Mouse (Mus musculus) CH12.LX (cell line): ENCODE measurements around the gene Ptprm.

Source experiments
- CHD1 ChIP-seq: IDR thresholded peaks from 2 replicates; pipeline ENCODE4 v1.6.1; 2012; ENCODE audit warnings: low read depth, low read length, improper control_type of control experiment, inconsistent platforms
- CTCF ChIP-seq, 2 experiments: IDR thresholded peaks in 1 of 2; conservative IDR thresholded peaks in 1 of 2; 2 replicates each; pipeline ENCODE4 v1.5.1; 2011 to 2012; ENCODE audit warnings: low read depth in 2 of 2, low read length in 2 of 2, improper control_type of control experiment in 1 of 2, inconsistent platforms in 1 of 2, mild to moderate bottlenecking in 1 of 2, moderate library complexity in 1 of 2
- EP300 ChIP-seq: IDR thresholded peaks from 2 replicates; pipeline ENCODE4 v1.6.1; 2011; ENCODE audit warnings: low read length, improper control_type of control experiment
- JUND ChIP-seq: conservative IDR thresholded peaks from 2 replicates; pipeline ENCODE4 v1.6.1; 2011; ENCODE audit warnings: low read depth, low read length, improper control_type of control experiment
- MAZ ChIP-seq: IDR thresholded peaks from 2 replicates; pipeline ENCODE4 v1.6.1; 2012; ENCODE audit warnings: low read depth, mild to moderate bottlenecking, inconsistent platforms, low read length, improper control_type of control experiment, moderate library complexity
- POLR2A ChIP-seq: IDR thresholded peaks from 2 replicates; pipeline ENCODE4 v1.6.1; 2011; ENCODE audit warnings: low read depth, mild to moderate bottlenecking, improper control_type of control experiment, low read length
- POLR2AphosphoS2 ChIP-seq: IDR thresholded peaks from 2 replicates; pipeline ENCODE4 v1.6.1; 2011; ENCODE audit warnings: low read depth, low read length, improper control_type of control experiment
- RAD21 ChIP-seq: IDR thresholded peaks from 2 replicates; pipeline ENCODE4 v1.6.1; 2011; ENCODE audit warnings: low read depth, mild to moderate bottlenecking, low read length, improper control_type of control experiment, moderate library complexity
- TCF12 ChIP-seq: IDR thresholded peaks from 2 replicates; pipeline ENCODE4 v1.6.1; 2014; ENCODE audit warnings: low read depth, mild to moderate bottlenecking, inconsistent platforms, low read length, improper control_type of control experiment
- USF1 ChIP-seq: IDR thresholded peaks from 2 replicates; pipeline ENCODE4 v1.6.1; 2014; ENCODE audit warnings: low read depth, mild to moderate bottlenecking, inconsistent platforms, low read length, improper control_type of control experiment
- ZC3H11A ChIP-seq: IDR thresholded peaks from 2 replicates; pipeline ENCODE4 v1.6.1; 2012; ENCODE audit warnings: low read depth, mild to moderate bottlenecking, inconsistent platforms, low read length, improper control_type of control experiment
- ZKSCAN1 ChIP-seq: IDR thresholded peaks from 2 replicates; pipeline ENCODE4 v1.6.1; 2012; ENCODE audit warnings: low read depth, inconsistent platforms, low read length, improper control_type of control experiment, borderline replicate concordance

- TF ChIP-seq ZKSCAN1 (no peak), MAZ (no peak), JUND (no peak), RAD21 (no peak), TCF12 (no peak), CHD1 (no peak), USF1 (no peak), ZC3H11A (no peak), POLR2A (no peak), POLR2AphosphoS2 (no peak), CTCF (conservative IDR thresholded peaks at IDR 0.05 in 1 of 2, IDR thresholded peaks at IDR 0.05 in 1 of 2; ENCODE audit: low read depth in 2 of 2, low read length in 2 of 2) (no peak), EP300 (no peak)
Observed at GRCm38 (mm10) chr17:67136876-67137275, 217.4 kb downstream of the Ptprm start.
